Comparison of ENCODE assay signal across 22 mouse cellular contexts in genomic region chr3:154274681-154275080, GRCm38 (mm10). TPM values are rescaled to one million over a fixed set of nuclear protein-coding genes. Genes with fewer than 3 reads are reported as not detected.
A peak's percentile ranks its signal among the peaks of the same experiment; 100 is the strongest.
DNase-seq lines count a peak whose midpoint lies in the region; ATAC-seq and TF ChIP-seq lines count a peak whose summit lies in the region.
"Had no signal": no experiment of that assay in that cellular context is flagged by ENCODE, and none has a peak within 500 bp of the region (broad histone marks: within the 10 kb centered on the region; RNA-seq: fewer than 3 reads in every experiment).

No protein-coding gene starts in this region.

- TF ChIP-seq POLR2A in limb, embryonic 14.5 days (IDR thresholded peaks at IDR 0.05; ENCODE audit: borderline replicate concordance, extremely low read depth, insufficient read depth, insufficient read length): no peak

- H3K27ac ChIP-seq in limb, embryonic 14.5 days (replicated peaks; ENCODE audit: low read depth, low read length): no peak overlapping the region
- H3K27ac ChIP-seq in limb, embryonic 10.5 days: no peak overlapping the region
- H3K27ac ChIP-seq: embryonic facial prominence, embryonic 10.5 days; embryonic facial prominence, embryonic 12.5 days; forebrain, embryonic 13.5 days; forebrain, embryonic 15.5 days had no signal

- H3K9me3 ChIP-seq in limb, embryonic 14.5 days (ENCODE audit: control insufficient read depth, low read length): no peaks in the 10 kb centered on the region
- H3K9me3 ChIP-seq in limb, embryonic 10.5 days (replicated peaks): no peaks in the 10 kb centered on the region
- H3K9me3 ChIP-seq: embryonic facial prominence, embryonic 10.5 days; embryonic facial prominence, embryonic 12.5 days; forebrain, embryonic 13.5 days; forebrain, embryonic 15.5 days had no signal

- 0 out of 2 replicates have a peak, but pooled peaks cover 11% of the 10 kb centered on the region for H3K27me3 ChIP-seq in limb, embryonic 14.5 days (ENCODE audit: control insufficient read depth, insufficient read depth, low read length)
- peaks cover 46% of the 10 kb centered on the region for H3K27me3 ChIP-seq in limb, embryonic 10.5 days (ENCODE audit: low read depth, poor library complexity, severe bottlenecking)
- H3K27me3 ChIP-seq: embryonic facial prominence, embryonic 12.5 days had no signal

- no peak for ATAC-seq in limb, embryonic 14.5 days (ENCODE audit: low FRiP score, low read depth)
- ATAC-seq: activated CD4-positive, CD25-positive, alpha-beta regulatory T cell, adult 4 months; forebrain, embryonic 13.5 days; forebrain, embryonic 15.5 days; forebrain, postnatal 0 days; Patski had no signal

- no peak overlapping the region for H3K4me3 ChIP-seq in limb, embryonic 14.5 days (replicated peaks; ENCODE audit: low read length)
- H3K4me3 ChIP-seq in limb, embryonic 10.5 days: no peak overlapping the region
- H3K4me3 ChIP-seq: embryonic facial prominence, embryonic 10.5 days; embryonic facial prominence, embryonic 12.5 days; forebrain, embryonic 13.5 days; forebrain, embryonic 15.5 days had no signal

- 30% methylated on average over 3 of the region's 3 CpGs for WGBS in limb, embryonic 14.5 days
- WGBS in limb, embryonic 10.5 days: 37% methylated on average over 3 of the region's 3 CpGs

- peak; percentile 25 for DNase-seq in limb, embryonic 14.5 days (ENCODE audit: low spot score)
- no peak for DNase-seq in limb, embryonic 10.5 days (ENCODE audit: low spot score)
- DNase-seq in NIH3T3 (ENCODE audit: low read depth): peak; percentile 39
- peak; percentile 63 for DNase-seq in forelimb bud, embryonic 11.5 days (ENCODE audit: low read depth, low spot score)
- no peak for DNase-seq in testis, postnatal 14 days (ENCODE audit: low spot score)
- DNase-seq: adrenal gland, adult 8-10 months; adrenal gland, postnatal 14 days; adrenal gland, postnatal 36 days; cerebellum, adult 11-12 months; cerebellum, adult 2 months; cerebellum, adult 9-10 months; cerebellum, postnatal 10 days; cerebellum, postnatal 25 days; embryo, embryonic 11 days; forebrain, postnatal 0 days had no signal

- H3K4me2 ChIP-seq in limb, embryonic 14.5 days (replicated peaks; ENCODE audit: low read depth, low read length, severe bottlenecking): no peak overlapping the region
- H3K4me2 ChIP-seq: embryonic facial prominence, embryonic 12.5 days; forebrain, embryonic 13.5 days; forebrain, embryonic 15.5 days had no signal

- H3K36me3 ChIP-seq in limb, embryonic 14.5 days (ENCODE audit: control insufficient read depth, insufficient read depth, low read length): no peaks in the 10 kb centered on the region
- no peaks in the 10 kb centered on the region for H3K36me3 ChIP-seq in limb, embryonic 10.5 days
- H3K36me3 ChIP-seq: embryonic facial prominence, embryonic 10.5 days; embryonic facial prominence, embryonic 12.5 days; forebrain, embryonic 15.5 days had no signal

- no peaks in the 10 kb centered on the region for H3K4me1 ChIP-seq in limb, embryonic 14.5 days (ENCODE audit: control insufficient read depth, insufficient read depth, low read length)
- peaks cover 3% of the 10 kb centered on the region; the same call in 1 of the 2 replicates for H3K4me1 ChIP-seq in limb, embryonic 10.5 days
- H3K4me1 ChIP-seq: embryonic facial prominence, embryonic 12.5 days; forebrain, embryonic 13.5 days had no signal

- no peak overlapping the region for H3K9ac ChIP-seq in limb, embryonic 14.5 days (ENCODE audit: low read depth, low read length, severe bottlenecking)
- H3K9ac ChIP-seq: embryonic facial prominence, embryonic 12.5 days; forebrain, embryonic 13.5 days; forebrain, embryonic 15.5 days; forebrain, postnatal 0 days had no signal

RNA-seq across cellular contexts. Expression of gene Lhx8, which starts 55.8 kb away (rescaled TPM):
- polyA plus RNA-seq in limb, embryonic 14.5 days (2012; rRNA removed): 2.9 and 3.0 TPM in 2 replicates
- 2.2 and 2.5 TPM in 2 replicates for polyA plus RNA-seq in limb, embryonic 14.5 days (2014; fragmentation: Nextera tagmentation; extraction: Ambion mirVana)
- 2.6 TPM in 1 of 2 replicates, not detected in the other for polyA plus RNA-seq in limb, embryonic 10.5 days (2016; fragmentation: Nextera tagmentation; extraction: Ambion mirVana)
- polyA plus RNA-seq: activated CD4-positive, CD25-positive, alpha-beta regulatory T cell, adult 4 months; C2C12; cerebellum, adult 2 months; Patski had no signal

Comparison
In these comparisons a context has a peak if more than half of its experiments do, and no peak if none do; other contexts are left out.
1. DNase-seq: peak in limb, embryonic 14.5 days (single experiment), NIH3T3 (single experiment) and forelimb bud, embryonic 11.5 days (single experiment); none in limb, embryonic 10.5 days (single experiment) and testis, postnatal 14 days (single experiment).